Mouse (Mus musculus) right cerebral cortex, postnatal 14 days (tissue): Measurements from ENCODE around the gene Lzts2.

ENCODE experiments used
- DNase-seq: peaks from one replicate; pipeline ENCODE4 v3.0.0; 2022

Lzts2 gene

DNA sequence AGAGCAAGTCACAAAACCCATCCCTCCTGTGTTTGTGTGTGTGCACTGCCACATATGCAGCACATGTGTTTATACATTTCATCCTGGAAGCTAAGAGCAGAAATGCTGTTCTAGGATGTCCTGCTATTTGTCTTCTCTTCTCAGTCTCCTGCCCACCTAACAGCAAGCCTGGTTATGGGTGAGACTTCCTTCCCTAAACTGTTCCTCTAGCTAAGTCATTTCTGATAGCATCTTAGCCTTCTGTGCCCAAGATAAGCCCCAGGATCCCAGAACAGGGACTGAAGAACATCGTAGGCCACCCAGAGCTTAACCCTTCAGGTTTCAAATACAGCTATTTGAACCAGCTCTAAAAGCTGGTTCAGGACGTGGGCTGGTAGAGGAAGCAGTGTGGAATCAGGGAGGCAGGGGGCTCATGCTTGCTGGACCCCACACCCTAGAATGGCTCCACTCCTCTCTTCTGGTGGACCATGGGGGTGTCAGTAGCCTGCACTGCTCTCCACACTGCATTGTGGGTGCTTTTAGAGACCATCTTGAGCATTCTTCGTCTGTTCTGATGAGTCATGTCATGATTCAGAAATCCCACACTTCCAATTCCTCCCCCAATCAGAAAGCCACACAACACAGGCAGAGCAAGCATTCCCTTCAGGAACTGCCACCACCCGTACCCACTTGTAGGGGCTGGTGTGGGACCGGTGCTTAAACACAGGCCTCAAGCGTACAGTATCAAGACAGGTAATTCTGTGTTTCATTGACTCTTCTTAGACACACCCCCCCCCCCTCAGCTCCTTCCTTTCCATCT is 40.9 kb downstream of the Lzts2 start:
- DNase-seq = no peak

DNA sequence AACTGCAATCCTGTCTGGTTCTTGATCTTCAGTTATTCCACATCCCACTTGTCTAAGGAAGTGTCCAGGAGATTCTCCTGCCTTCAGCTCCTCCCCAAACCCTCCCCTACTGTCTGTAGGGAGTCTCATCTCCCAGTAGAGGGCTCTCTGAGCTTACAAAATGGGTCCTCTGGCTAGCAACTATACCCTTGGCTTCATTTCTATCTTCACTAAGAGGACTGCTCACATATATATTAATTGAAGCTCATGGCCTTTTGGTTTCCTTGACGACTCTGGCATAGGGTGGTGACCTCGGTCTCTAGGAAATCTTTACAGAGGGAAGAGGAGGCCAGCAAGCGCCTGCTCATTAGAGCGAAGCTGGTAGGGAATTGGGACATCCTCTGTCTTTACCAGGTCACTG is 42.1 kb downstream of the Lzts2 start:
- DNase-seq = no peak

- DNase-seq = no peak
Measured at GRCm38 (mm10) chr19:45056908-45057698, 42.9 kb downstream of the Lzts2 start.

DNA sequence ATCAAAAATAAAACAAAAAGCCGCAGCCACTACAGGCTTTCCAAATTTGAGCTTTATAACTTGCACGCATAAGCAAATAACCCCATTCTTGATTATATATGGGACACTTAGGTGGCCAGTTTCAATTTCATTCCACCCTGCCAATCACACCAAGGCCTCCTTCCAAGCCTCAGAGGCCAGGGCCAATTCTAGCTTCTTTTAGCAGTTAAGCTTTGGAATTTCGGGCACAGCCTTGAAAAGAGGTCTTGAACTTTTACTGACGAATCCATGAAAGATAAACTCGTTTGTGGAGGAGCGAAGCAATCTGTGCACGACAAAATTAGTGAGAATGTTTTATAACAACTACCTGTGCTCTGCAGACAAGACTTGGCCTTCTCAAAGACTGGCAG is 43.5 kb downstream of the Lzts2 start:
- DNase-seq = no peak

DNA sequence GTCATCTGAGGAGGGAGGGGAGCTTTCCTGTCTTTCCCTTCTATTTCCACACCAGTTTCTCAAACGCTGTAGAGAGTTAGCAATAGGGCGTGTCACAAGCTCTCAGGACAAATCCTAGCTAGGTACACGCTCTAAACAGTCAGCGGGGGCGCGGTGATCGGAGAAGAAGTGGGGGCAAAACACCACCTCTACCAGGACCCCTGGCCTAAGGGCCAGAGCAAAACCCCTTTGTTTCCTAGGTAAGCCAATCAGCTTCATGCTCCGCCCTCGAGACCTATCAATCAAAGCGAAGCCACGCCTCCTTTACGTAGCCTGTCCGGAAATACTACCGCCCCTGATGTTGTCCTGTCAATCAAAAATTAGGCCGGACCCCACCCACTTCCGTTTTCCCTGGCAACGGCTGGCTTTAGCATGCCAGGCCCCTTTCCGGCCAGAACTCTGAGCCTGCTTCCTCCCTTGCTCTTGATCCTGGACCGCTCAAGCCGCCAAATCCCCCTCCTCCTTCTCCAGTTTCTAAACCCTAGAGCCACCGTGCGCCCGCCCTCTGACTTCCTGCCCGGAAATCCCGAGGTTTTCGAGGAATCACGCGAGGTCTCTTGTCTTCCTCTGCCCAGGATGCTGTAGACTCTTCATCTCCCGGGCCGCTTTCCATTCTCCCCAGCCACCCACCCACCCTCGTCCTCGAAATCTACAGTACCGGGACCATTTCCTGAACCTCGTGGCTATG is 44.1 kb downstream of the Lzts2 start:
- peak; percentile 82 for DNase-seq

- DNase-seq = no peak
Measured at GRCm38 (mm10) chr19:45058841-45059240, 44.6 kb downstream of the Lzts2 start.

GRCm38 (mm10) chr19:45063565-45064292 is 49.5 kb downstream of the Lzts2 start:
- peak; percentile 24 for DNase-seq

- no peak for DNase-seq
Measured at GRCm38 (mm10) chr19:45065226-45065625, 51.0 kb downstream of the Lzts2 start.

DNA sequence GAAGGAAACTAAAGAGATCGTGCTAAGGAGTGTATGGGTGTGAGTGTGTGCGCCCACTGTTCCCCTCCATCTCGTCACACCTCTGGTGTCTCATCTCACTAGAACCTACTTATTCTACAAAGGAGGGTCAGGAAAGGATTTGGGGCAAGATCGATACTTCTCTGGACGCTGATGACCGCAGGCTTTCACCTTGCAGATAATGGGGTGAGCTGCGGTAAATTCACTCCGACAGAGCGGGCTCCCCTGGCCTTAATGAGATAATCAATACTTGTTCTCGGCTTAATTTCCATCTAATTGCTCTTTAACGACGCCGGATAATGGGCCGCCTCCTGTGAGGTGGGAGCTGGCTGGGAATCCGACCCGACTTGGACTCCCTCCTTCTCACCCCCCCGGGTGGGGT is 53.0 kb downstream of the Lzts2 start:
- no peak for DNase-seq

DNA sequence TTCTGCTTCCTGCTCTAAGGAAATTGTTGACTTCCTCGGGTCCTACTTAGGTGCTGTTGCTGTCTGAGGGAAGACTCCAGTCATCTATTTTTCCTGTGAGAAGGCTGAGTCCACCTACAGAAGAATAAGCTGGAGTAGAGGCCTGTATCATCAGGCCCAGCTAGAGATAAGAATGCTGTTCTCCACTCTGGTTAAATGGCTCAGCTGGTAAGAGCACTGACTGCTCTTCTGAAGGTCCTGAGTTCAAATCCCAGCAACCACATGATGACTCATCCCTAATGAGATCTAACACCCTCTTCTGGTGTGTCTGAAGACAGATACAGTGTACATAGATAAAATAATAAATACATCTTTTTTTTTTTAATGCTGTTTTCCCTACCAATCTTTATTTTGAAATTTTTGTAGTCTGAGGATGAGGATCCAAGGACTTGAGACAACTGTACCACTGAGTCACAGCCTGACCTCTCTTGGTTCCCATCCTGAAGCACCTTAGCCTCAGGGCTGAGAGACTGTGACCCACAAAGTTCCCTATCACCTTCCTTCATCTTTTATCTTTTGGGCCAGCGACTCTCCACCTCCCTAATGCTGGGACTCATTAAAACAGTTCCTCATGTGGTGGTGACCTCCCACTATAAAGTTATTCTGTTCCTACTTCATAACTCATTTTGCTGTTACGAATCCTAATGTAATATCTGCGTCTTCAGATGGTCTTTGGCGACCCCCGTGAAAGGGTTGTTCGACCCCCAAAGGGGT is 53.7 kb downstream of the Lzts2 start:
- no peak for DNase-seq

GRCm38 (mm10) chr19:45073871-45074542 is 59.8 kb downstream of the Lzts2 start:
- peak; percentile 87 for DNase-seq

- peak; percentile 93 for DNase-seq
Measured at GRCm38 (mm10) chr19:45074580-45075322, 60.5 kb downstream of the Lzts2 start, which contains the start of gene Kazald1. Gene Kazald1 (plus strand): TSS chr19:45075241.

DNA sequence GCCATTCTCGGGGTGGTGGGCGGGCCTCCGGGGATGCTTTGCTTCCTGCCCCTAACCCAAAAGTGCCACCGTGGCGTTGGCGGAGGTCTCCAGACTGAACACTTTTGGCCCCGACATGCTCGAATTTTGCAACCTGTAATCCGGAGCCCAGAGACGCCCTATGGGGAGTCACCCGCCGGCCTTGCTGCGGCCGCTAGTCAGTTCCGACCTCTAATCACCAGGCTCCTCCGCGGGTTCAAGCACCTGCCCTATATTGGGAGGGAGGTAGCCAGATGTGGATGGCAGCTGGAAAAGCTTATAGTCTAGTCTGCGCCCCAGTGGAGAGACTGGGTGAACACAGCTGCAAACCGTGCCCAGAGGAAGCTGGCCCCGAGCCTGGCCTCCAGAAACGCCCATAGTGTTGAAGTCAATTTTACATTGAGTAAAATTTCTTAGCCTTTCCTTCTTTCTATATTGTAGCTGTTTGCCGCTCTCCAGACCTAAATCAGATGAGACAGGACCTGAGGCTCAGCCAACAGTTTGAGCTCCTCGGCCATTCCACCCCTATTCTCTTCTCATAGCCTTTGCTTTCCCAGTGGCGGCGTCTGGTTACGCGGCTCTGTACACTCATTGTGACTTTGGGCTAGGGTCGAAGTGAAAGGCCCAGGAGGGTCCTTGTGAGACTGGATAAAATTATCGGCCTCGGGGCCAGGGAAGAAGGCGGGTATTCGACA is 61.3 kb downstream of the Lzts2 start:
- DNase-seq = no peak

DNA sequence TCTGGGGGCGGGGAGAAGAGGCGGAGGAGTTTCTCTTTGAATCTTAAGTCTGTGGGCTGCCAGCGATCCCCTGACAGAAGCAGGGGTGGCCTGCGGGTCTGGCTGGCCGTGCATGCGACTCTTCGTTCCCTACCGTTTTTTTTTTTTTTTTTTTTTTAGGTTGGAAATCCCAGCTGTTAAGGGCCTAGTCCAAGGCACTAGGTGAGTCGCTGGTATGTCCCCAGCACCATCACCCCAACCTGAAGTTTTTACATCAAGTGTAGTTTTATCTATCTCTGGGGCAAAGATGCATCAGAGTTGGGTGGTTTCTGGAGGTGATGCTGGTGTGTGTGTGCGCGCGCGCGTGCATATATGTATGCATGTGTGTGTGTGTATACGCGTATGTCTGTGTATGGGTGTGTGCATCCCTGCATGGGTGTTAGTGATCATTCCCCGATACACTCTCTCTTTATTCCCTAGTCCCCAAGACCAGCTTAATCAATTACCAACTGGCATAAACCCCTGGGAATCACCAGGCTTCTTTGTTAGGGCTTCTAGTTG is 61.9 kb downstream of the Lzts2 start:
- no peak for DNase-seq
